Mouse (Mus musculus) embryonic fibroblast, embryonic 13.5 days (primary cell): ENCODE data around the gene Ctcfl.

ENCODE experiments used
- CTCF ChIP-seq: IDR thresholded peaks from 2 replicates; pipeline ENCODE4 v1.5.1; 2011; ENCODE audit warnings: mild to moderate bottlenecking, control low read depth, low read length, moderate library complexity, borderline replicate concordance; ENCODE audit not compliant: insufficient read depth
- POLR2A ChIP-seq: IDR thresholded peaks from 2 replicates; pipeline ENCODE4 v1.6.1; 2011; ENCODE audit warnings: low read depth, mild to moderate bottlenecking, control low read depth, low read length, moderate library complexity

GRCm38 (mm10) chr2:173072948-173073347 is 46.4 kb downstream of the Ctcfl start:
- TF ChIP-seq POLR2A: no peak
- TF ChIP-seq CTCF: no peak
